Mouse (Mus musculus): Measurements from ENCODE around the gene Vmn2r56. TPM values are rescaled to one million over a fixed set of nuclear protein-coding genes. Genes with fewer than 3 reads are reported as not detected.
"Not testable (repeated sequence)": the region's sequence is repeated elsewhere in the genome, so short reads cannot be mapped to it uniquely, and the experiment has no call there.

Vmn2r56 gene
- total RNA-seq (2017), result not detected in 3 replicates

- ATAC-seq (replicated peaks; ENCODE audit: insufficient number of reproducible peaks, low FRiP score, low TSS enrichment, poor library complexity, severe bottlenecking), result no peak
Measured at GRCm38 (mm10) chr7:12734904-12735303, at the start of gene Vmn2r56. TSS of gene Vmn2r56 (minus strand) at chr7:12735004.

GRCm38 (mm10) chr7:12780151-12780830 lies 45.5 kb upstream of the Vmn2r56 start:
- ATAC-seq (replicated peaks; ENCODE audit: insufficient number of reproducible peaks, low FRiP score, low TSS enrichment, poor library complexity, severe bottlenecking), result peak; percentile 66; the same call in 1 of the 2 replicates

GRCm38 (mm10) chr7:12779782-12780150 lies 45.0 kb upstream of the Vmn2r56 start:
- ATAC-seq (replicated peaks; ENCODE audit: insufficient number of reproducible peaks, low FRiP score, low TSS enrichment, poor library complexity, severe bottlenecking), result no peak

GRCm38 (mm10) chr7:12779141-12779540 lies 44.3 kb upstream of the Vmn2r56 start:
- no peak for ATAC-seq (replicated peaks; ENCODE audit: insufficient number of reproducible peaks, low FRiP score, low TSS enrichment, poor library complexity, severe bottlenecking)

GRCm38 (mm10) chr7:12774606-12775005 lies 39.8 kb upstream of the Vmn2r56 start:
- no peak for ATAC-seq (replicated peaks; ENCODE audit: insufficient number of reproducible peaks, low FRiP score, low TSS enrichment, poor library complexity, severe bottlenecking)

- no peak for ATAC-seq (replicated peaks; ENCODE audit: insufficient number of reproducible peaks, low FRiP score, low TSS enrichment, poor library complexity, severe bottlenecking)
Measured at GRCm38 (mm10) chr7:12774111-12774510, 39.3 kb upstream of the Vmn2r56 start.

GRCm38 (mm10) chr7:12749431-12750198 lies 14.8 kb upstream of the Vmn2r56 start:
- no peak for ATAC-seq (replicated peaks; ENCODE audit: insufficient number of reproducible peaks, low FRiP score, low TSS enrichment, poor library complexity, severe bottlenecking)

- ATAC-seq (replicated peaks; ENCODE audit: insufficient number of reproducible peaks, low FRiP score, low TSS enrichment, poor library complexity, severe bottlenecking), result not testable (repeated sequence)
Measured at GRCm38 (mm10) chr7:12684903-12685302, 49.9 kb downstream of the Vmn2r56 start, which contains the start of gene Vmn2r55. TSS of gene Vmn2r55 (minus strand) at chr7:12685003.

- ATAC-seq (replicated peaks; ENCODE audit: insufficient number of reproducible peaks, low FRiP score, low TSS enrichment, poor library complexity, severe bottlenecking), result not testable (repeated sequence)
Measured at GRCm38 (mm10) chr7:12640219-12640618, 94.6 kb downstream of the Vmn2r56 start, which contains the start of gene Vmn2r54. TSS of gene Vmn2r54 (minus strand) at chr7:12640319.

Other genes with a start within 250 kb of the Vmn2r56 start
- gene 2900092C05Rik, start 222.5 kb downstream of the Vmn2r56 start, total RNA-seq (2017), result not detected in 3 replicates
- 0.11 TPM in 1 of 3 replicates, not detected in the others for gene Vmn2r53, start 126.2 kb downstream of the Vmn2r56 start, total RNA-seq (2017)
- gene Vmn2r54, start 94.7 kb downstream of the Vmn2r56 start, total RNA-seq (2017), result not detected in 3 replicates
- not detected in 3 replicates for gene Vmn2r55, start 50.0 kb downstream of the Vmn2r56 start, total RNA-seq (2017)
- 0.19 to 1.6 TPM (median 0.53 TPM) in 3 replicates for gene Zscan18, start 68.6 kb upstream of the Vmn2r56 start, total RNA-seq (2017)
- gene Zfp329, start 83.9 kb upstream of the Vmn2r56 start, total RNA-seq (2017), result 10.1 to 23.3 TPM (median 10.4 TPM) in 3 replicates
- gene Zfp110, start 99.8 kb upstream of the Vmn2r56 start, total RNA-seq (2017), result 95.8 to 106 TPM (median 102 TPM) in 3 replicates
- gene Zfp128, start 146.2 kb upstream of the Vmn2r56 start, total RNA-seq (2017), result 1.6 to 4.2 TPM (median 2.4 TPM) in 3 replicates
- gene Zscan22, start 162.8 kb upstream of the Vmn2r56 start, total RNA-seq (2017), result 0.75 to 3.9 TPM in 2 of 3 replicates, not detected in the other
- gene Rps5, start 187.3 kb upstream of the Vmn2r56 start, total RNA-seq (2017), result 534 to 585 TPM (median 572 TPM) in 3 replicates
- 0.53 TPM in 1 of 3 replicates, not detected in the others for gene Rnf225, start 192.4 kb upstream of the Vmn2r56 start, total RNA-seq (2017)
- gene Zfp324, start 230.8 kb upstream of the Vmn2r56 start, total RNA-seq (2017), result 0.96 to 4.5 TPM (median 1.9 TPM) in 3 replicates
- gene Zfp446, start 242.8 kb upstream of the Vmn2r56 start, total RNA-seq (2017), result 0.43 to 1.3 TPM (median 1.0 TPM) in 3 replicates

Measured in monocyte, adult 5-6 weeks (primary cell).